Mouse (Mus musculus) intestine, postnatal 0 days (tissue): Measurements from ENCODE around the gene Rgs3. TPM values are rescaled to one million over a fixed set of nuclear protein-coding genes. Genes with fewer than 3 reads are reported as not detected.

Experiments used
- ATAC-seq: fragments of 200-750 bp; cut with Nextera tagmentation; 2 replicates; pipeline ENCODE4 v1.8.0; 2017; ENCODE audit warnings: mild to moderate bottlenecking, moderate TSS enrichment, moderate library complexity
- H3K27ac ChIP-seq: fragments of 300-500 bp; sonication (generic); 2 replicates; pipeline ENCODE4 v1.5.1; 2014; ENCODE audit warnings: mild to moderate bottlenecking, low read depth, low read length, moderate library complexity
- H3K27me3 ChIP-seq: fragments of 300-500 bp; sonication (generic); replicated peaks from 2 replicates; pipeline ENCODE4 v1.6.1; 2014; ENCODE audit warnings: low read length, mixed read lengths; ENCODE audit not compliant: control insufficient read depth, insufficient read depth
- H3K36me3 ChIP-seq: fragments of 300-500 bp; sonication (generic); 2 replicates; pipeline ENCODE4 v1.6.1; 2014; ENCODE audit warnings: mild to moderate bottlenecking, moderate library complexity; ENCODE audit not compliant: control insufficient read depth, insufficient read depth
- H3K4me1 ChIP-seq: fragments of 300-500 bp; sonication (generic); replicated peaks from 2 replicates; pipeline ENCODE4 v1.6.1; 2014; ENCODE audit warnings: antibody characterized with exemption, low read length, mixed read lengths; ENCODE audit not compliant: control insufficient read depth, insufficient read depth
- H3K4me2 ChIP-seq: fragments of 300-500 bp; sonication (generic); replicated peaks from 2 replicates; pipeline ENCODE4 v1.6.1; 2014; ENCODE audit warnings: low read depth, mild to moderate bottlenecking, moderate library complexity
- H3K4me3 ChIP-seq: fragments of 300-500 bp; sonication (generic); 2 replicates; pipeline ENCODE4 v1.5.1; 2014; ENCODE audit warnings: low read depth, low read length
- H3K9ac ChIP-seq: fragments of 300-500 bp; sonication (generic); 2 replicates; pipeline ENCODE4 v1.6.1; 2014; ENCODE audit warnings: mild to moderate bottlenecking, low read depth, low read length
- H3K9me3 ChIP-seq: fragments of 300-500 bp; sonication (generic); 2 replicates; pipeline ENCODE4 v1.6.1; 2016; ENCODE audit warnings: mixed run types; ENCODE audit not compliant: control insufficient read depth
- CTCF ChIP-seq: sonication (generic); IDR thresholded peaks from 2 replicates; pipeline ENCODE4 v1.5.1; 2016; ENCODE audit warnings: low read depth, mild to moderate bottlenecking, control low read depth, antibody characterized with exemption, moderate library complexity
- WGBS: fragments of 180-500 bp; shearing (Covaris S2); extraction: QIAGEN DNeasy Blood & Tissue Kit; methylation state at CpG from one replicate; pipeline ENCODE4 v1.1.7; 2014; 5-methylcytosine and 5-hydroxymethylcytosine counted together
- polyA plus RNA-seq: library from polyadenylated mRNA; unstranded; fragments of >200 nt; fragmentation: Nextera tagmentation; extraction: Ambion mirVana; gene quantifications from 2 replicates; pipeline ENCODE4 v1.2.1, GENCODE M21; 2015

Rgs3 gene
- polyA plus RNA-seq, 1 experiment from 2014 or later: 30.1 TPM

DNA sequence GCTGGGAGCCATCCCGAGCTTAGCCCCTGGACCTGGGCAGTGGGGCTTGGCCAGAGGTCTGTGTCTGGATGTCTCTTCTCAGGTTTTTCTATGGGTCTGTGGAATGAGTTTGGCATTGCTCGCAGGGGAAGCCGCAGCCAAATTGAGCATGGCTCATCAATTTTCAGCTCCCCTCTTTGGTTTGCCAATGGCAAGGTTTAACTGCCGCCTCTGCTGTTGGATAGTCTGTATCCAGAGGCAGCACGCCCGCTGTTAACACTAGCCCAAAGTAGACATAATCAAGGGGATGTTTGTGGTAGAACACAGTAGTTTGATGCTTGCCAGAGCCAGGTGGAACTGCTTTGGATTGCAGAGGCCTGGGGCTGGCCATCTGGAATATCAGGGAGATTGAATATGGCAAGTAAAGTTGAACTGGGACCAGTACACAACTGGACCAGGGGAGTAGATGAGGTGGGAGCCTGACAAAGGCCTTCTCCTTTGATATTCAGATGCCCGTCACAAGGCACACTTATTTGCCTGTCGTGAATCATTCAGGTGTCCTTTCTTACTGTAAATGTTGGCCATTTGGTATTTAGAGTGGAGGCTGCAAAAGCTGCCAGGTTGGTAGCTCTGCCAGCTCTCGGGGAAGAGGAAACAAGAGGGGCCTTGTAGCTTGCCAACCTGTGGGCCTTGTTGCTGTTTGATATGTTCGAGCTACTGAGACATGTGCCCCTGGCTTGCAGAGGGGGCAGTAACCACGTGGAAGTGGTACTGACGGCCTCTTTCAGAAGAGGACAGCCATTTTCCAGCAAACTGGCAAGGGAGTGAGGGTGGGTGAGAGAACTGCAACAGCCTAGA lies 93.5 kb downstream of the Rgs3 start:
- no peak overlapping the region for H3K9ac ChIP-seq
- 85% methylated on average over 12 of the region's 12 CpGs for WGBS

DNA sequence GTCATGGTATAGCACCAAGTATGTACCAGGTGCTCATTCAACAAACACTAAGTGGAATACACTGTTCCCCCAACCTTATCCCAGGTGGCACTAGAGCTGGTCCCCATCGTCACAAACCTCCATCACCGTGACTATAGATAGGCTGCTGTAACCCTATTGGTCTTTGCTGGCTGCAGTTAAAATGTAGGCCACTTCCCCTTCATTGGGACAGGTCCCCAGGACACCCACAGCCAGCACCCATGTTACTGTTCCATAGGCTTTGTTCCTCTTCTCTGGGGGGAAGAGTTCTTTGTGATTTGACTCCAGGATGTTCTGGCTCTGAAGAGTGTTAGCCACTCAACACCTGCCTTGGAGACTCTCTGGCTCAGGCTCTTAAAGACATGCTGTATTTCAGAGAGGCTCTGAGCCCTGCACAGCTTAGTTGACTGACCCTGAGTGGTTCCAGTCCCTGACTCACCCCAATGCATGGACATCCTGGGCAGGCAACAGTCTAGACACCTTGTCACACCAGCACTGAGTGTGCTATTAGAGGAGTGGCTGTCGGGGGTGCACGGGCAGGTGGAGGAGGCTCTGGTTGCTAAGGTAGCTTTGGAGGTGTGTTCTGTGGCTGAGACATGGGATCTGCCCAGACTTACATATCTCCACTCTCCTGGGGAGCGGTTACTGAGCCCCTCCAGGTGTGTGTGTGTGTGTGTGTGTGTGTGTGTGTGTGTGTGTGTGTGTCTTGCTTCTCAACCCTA lies 94.4 kb downstream of the Rgs3 start:
- no peak for ATAC-seq
- H3K4me1 ChIP-seq: no peaks in the 10 kb centered on the region
- no peaks in the 10 kb centered on the region for H3K27me3 ChIP-seq
- TF ChIP-seq CTCF: no peak
- no peak overlapping the region; the same call in 1 of the 2 replicates for H3K27ac ChIP-seq
- no peak overlapping the region for H3K4me2 ChIP-seq
- WGBS: 60% methylated on average over 5 of the region's 5 CpGs
- H3K36me3 ChIP-seq: peaks cover 37% of the 10 kb centered on the region
- H3K9me3 ChIP-seq: no peaks in the 10 kb centered on the region
- H3K9ac ChIP-seq: no peak overlapping the region
- no peak overlapping the region for H3K4me3 ChIP-seq

More for the DNA sequence above, 93.5 kb downstream of the Rgs3 start:
- Histone ChIP-seq H3K4me1 (no peaks in the 10 kb centered on the region), H3K27ac (no peak overlapping the region), H3K36me3 (peaks cover 28% of the 10 kb centered on the region), H3K9me3 (no peaks in the 10 kb centered on the region), H3K4me2 (no peak overlapping the region), H3K27me3 (no peaks in the 10 kb centered on the region), H3K4me3 (no peak overlapping the region)
- ATAC-seq: no peak
- TF ChIP-seq CTCF: no peak

- Histone ChIP-seq H3K4me1 (peaks cover 5% of the 10 kb centered on the region), H3K27me3 (no peaks in the 10 kb centered on the region), H3K9me3 (no peaks in the 10 kb centered on the region), H3K9ac (no peak overlapping the region), H3K27ac (no peak overlapping the region), H3K4me2 (no peak overlapping the region), H3K4me3 (no peak overlapping the region), H3K36me3 (peaks cover 25% of the 10 kb centered on the region)
- 43% methylated on average over 15 of the region's 15 CpGs for WGBS
- TF ChIP-seq CTCF: no peak
- no peak for ATAC-seq
Observed at GRCm38 (mm10) chr4:62659264-62659663, 99.6 kb downstream of the Rgs3 start.

- H3K9me3 ChIP-seq: no peaks in the 10 kb centered on the region
- no peak overlapping the region for H3K9ac ChIP-seq
- H3K4me1 ChIP-seq: peaks cover 5% of the 10 kb centered on the region
- H3K4me2 ChIP-seq: no peak overlapping the region
- no peaks in the 10 kb centered on the region for H3K27me3 ChIP-seq
- H3K36me3 ChIP-seq: peaks cover 25% of the 10 kb centered on the region
- H3K27ac ChIP-seq: peak overlapping the region; percentile 15; the same call in 1 of the 2 replicates
- WGBS: 58% methylated on average over 14 of the region's 14 CpGs
- TF ChIP-seq CTCF: no peak
- ATAC-seq: no peak
- no peak overlapping the region for H3K4me3 ChIP-seq
Observed at GRCm38 (mm10) chr4:62659861-62660553, 100.4 kb downstream of the Rgs3 start.

DNA sequence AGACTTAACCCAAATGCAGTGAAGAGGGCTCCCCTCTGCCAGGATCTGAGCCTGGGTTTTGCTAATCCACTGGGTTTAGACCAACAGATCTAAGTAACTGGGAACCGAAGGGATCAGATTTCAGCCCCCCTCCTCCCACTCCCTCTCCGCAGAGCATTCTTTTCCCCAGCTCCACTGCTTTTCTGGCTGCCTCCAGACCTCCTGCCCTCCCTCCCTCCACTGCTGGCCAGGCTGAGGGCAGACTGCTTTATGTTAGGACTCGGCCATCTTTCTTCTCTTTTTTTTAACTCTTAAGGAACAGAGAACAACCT lies 100.9 kb downstream of the Rgs3 start:
- Histone ChIP-seq H3K4me1 (peaks cover 5% of the 10 kb centered on the region), H3K4me2 (no peak overlapping the region), H3K27me3 (no peaks in the 10 kb centered on the region), H3K27ac (peak overlapping the region; percentile 15; the same call in 1 of the 2 replicates), H3K9ac (no peak overlapping the region), H3K36me3 (peaks cover 24% of the 10 kb centered on the region), H3K9me3 (no peaks in the 10 kb centered on the region), H3K4me3 (no peak overlapping the region)
- no peak for TF ChIP-seq CTCF
- 29% methylated on average over 3 of the region's 3 CpGs for WGBS
- no peak; the same call in 1 of the 2 replicates for ATAC-seq

DNA sequence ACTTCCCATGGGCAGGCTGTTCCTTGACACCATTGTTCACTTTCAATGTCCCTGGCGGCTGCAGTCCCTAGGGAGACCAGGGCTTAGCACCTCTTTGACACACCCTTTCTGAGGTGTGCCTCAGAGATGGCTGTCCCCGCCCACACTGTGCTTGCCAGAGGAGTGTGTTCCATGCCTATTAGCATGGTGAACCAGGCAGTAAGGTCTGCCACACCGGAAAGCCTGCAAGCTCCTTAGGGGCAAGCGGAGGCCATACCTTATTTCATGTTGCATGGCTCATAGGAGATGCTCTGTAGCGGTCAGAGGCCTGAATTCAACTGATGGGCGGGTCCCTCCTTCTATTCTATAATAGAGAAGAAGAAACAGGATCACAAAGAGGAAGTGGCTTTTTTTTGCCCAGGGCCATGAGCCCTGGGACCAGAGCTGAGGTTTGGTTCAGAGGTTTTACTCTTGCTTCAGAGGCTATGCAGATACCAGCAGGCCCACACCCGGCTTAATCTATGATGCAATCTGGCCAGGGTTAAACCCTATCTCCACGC lies 101.7 kb downstream of the Rgs3 start:
- H3K27ac ChIP-seq: no peak overlapping the region
- no peak for TF ChIP-seq CTCF
- peak; percentile 76 for ATAC-seq
- H3K4me3 ChIP-seq: no peak overlapping the region
- no peaks in the 10 kb centered on the region for H3K27me3 ChIP-seq
- no peak overlapping the region for H3K4me2 ChIP-seq
- 55% methylated on average over 8 of the region's 8 CpGs for WGBS
- H3K9ac ChIP-seq: no peak overlapping the region
- no peaks in the 10 kb centered on the region for H3K9me3 ChIP-seq
- H3K36me3 ChIP-seq: peaks cover 20% of the 10 kb centered on the region
- peaks cover 5% of the 10 kb centered on the region for H3K4me1 ChIP-seq
